9 mouse cellular contexts compared by ENCODE assay signal in genomic region chr5:66745996-66746681, GRCm38 (mm10). TPM values are rescaled to one million over a fixed set of nuclear protein-coding genes. Genes with fewer than 3 reads are reported as not detected.
DNase-seq lines count a peak whose midpoint lies in the region; ATAC-seq and TF ChIP-seq lines count a peak whose summit lies in the region.
"Had no signal": no experiment of that assay in that cellular context is flagged by ENCODE, and none has a peak within 500 bp of the region (broad histone marks: within the 10 kb centered on the region; RNA-seq: fewer than 3 reads in every experiment).

No protein-coding gene starts in this region.

- TF ChIP-seq EP300 in liver, embryonic 14.5 days (IDR thresholded peaks at IDR 0.05; ENCODE audit: low read depth): no peak

- TF ChIP-seq CTCF in spleen, adult 2 months (IDR thresholded peaks at IDR 0.05; ENCODE audit: extremely low read depth, insufficient read depth, insufficient read length, insufficient replicate concordance): no peak
- TF ChIP-seq CTCF in liver, embryonic 14.5 days (IDR thresholded peaks at IDR 0.05; ENCODE audit: low read depth): no peak

- no peaks in the 10 kb centered on the region for H3K4me1 ChIP-seq in spleen, adult 2 months (ENCODE audit: control insufficient read depth, insufficient read depth, insufficient read length)
- peaks cover 18% of the 10 kb centered on the region; the same call in 1 of the 2 replicates for H3K4me1 ChIP-seq in forebrain, embryonic 11.5 days (replicated peaks; ENCODE audit: control insufficient read depth, insufficient read depth, low read length)
- peaks cover 4 to 14% of the 10 kb centered on the region in 2 experiments; a peak in 3 of 4 replicates for H3K4me1 ChIP-seq in heart, embryonic 14.5 days (ENCODE audit: control insufficient read depth in 2 of 2, insufficient read depth in 2 of 2, low read length in 2 of 2)
- no peaks in the 10 kb centered on the region for H3K4me1 ChIP-seq in liver, embryonic 14.5 days (replicated peaks; ENCODE audit: control insufficient read depth in 2 of 2, insufficient read depth in 2 of 2, low read length in 1 of 2)

- peak overlapping the region; percentile 65 for H3K9ac ChIP-seq in forebrain, embryonic 11.5 days (ENCODE audit: low read length)
- peak overlapping the region; percentile 74 for H3K9ac ChIP-seq in heart, embryonic 14.5 days (ENCODE audit: low read length)
- H3K9ac ChIP-seq in liver, embryonic 14.5 days (replicated peaks): no peak overlapping the region

- peak overlapping the region; percentile 85 for H3K4me2 ChIP-seq in forebrain, embryonic 11.5 days (ENCODE audit: low read depth, low read length, severe bottlenecking)
- H3K4me2 ChIP-seq in heart, embryonic 14.5 days (ENCODE audit: low read length): peak overlapping the region; percentile 98
- H3K4me2 ChIP-seq in liver, embryonic 14.5 days (ENCODE audit: low read depth): peak overlapping the region; percentile 54

- 3% methylated on average over 42 of the region's 42 CpGs for WGBS in spleen, adult 2 months
- under 1% methylated on average over 42 of the region's 42 CpGs for WGBS in forebrain, embryonic 11.5 days
- WGBS in heart, embryonic 14.5 days: under 1% methylated on average over 42 of the region's 42 CpGs
- under 1% methylated on average over 41 of the region's 42 CpGs for WGBS in liver, embryonic 14.5 days (ENCODE audit: insufficient replicate concordance)

- H3K4me3 ChIP-seq in spleen, adult 2 months (ENCODE audit: extremely low read depth, insufficient read depth, insufficient read length): peak overlapping the region; percentile 35
- peak overlapping the region; percentile 54 for H3K4me3 ChIP-seq in forebrain, embryonic 11.5 days (ENCODE audit: low read depth, low read length)
- H3K4me3 ChIP-seq in heart, embryonic 14.5 days (ENCODE audit: control insufficient read depth in 1 of 2, insufficient read depth in 1 of 2, low read depth in 1 of 2, low read length in 2 of 2): peak overlapping the region; percentile 66 to 74
- peak overlapping the region; percentile 17 to 35; a peak in 3 of 4 replicates for H3K4me3 ChIP-seq in liver, embryonic 14.5 days (ENCODE audit: insufficient read depth in 1 of 2, low read depth in 2 of 2, low read length in 2 of 2)

- no peak overlapping the region for H3K27ac ChIP-seq in spleen, adult 2 months (ENCODE audit: insufficient read depth, low read length)
- H3K27ac ChIP-seq in forebrain, embryonic 11.5 days (ENCODE audit: low read depth, low read length): no peak overlapping the region
- H3K27ac ChIP-seq in heart, embryonic 14.5 days (replicated peaks in 1 of 2; ENCODE audit: control insufficient read depth in 1 of 2, insufficient read depth in 1 of 2, low read depth in 2 of 2, low read length in 2 of 2): peak overlapping the region; percentile 15 to 41; a peak in 2 of 4 replicates
- no peak overlapping the region for H3K27ac ChIP-seq in liver, embryonic 14.5 days

- H3K27me3 ChIP-seq in spleen, adult 2 months (ENCODE audit: control insufficient read depth, insufficient read depth, low read length): peaks cover 10% of the 10 kb centered on the region
- peaks cover 9% of the 10 kb centered on the region; the same call in 1 of the 2 replicates for H3K27me3 ChIP-seq in forebrain, embryonic 11.5 days (ENCODE audit: control insufficient read depth, insufficient read depth, low read length)
- peaks cover 49% of the 10 kb centered on the region for H3K27me3 ChIP-seq in heart, embryonic 14.5 days (ENCODE audit: control insufficient read depth, insufficient read depth, low read length)
- peaks cover 16% of the 10 kb centered on the region for H3K27me3 ChIP-seq in liver, embryonic 14.5 days (ENCODE audit: control insufficient read depth, insufficient read depth, low read length)
- H3K27me3 ChIP-seq: CH12.LX had no signal

- TF ChIP-seq POLR2A in spleen, adult 2 months (IDR thresholded peaks at IDR 0.05; ENCODE audit: low read depth, low read length): no peak

- H3K36me3 ChIP-seq in spleen, adult 2 months (ENCODE audit: control insufficient read depth, insufficient read depth, low read length): no peaks in the 10 kb centered on the region
- no peaks in the 10 kb centered on the region for H3K36me3 ChIP-seq in forebrain, embryonic 11.5 days (ENCODE audit: control insufficient read depth, insufficient read depth, low read length)
- H3K36me3 ChIP-seq in heart, embryonic 14.5 days (ENCODE audit: control insufficient read depth, insufficient read depth, low read length): no peaks in the 10 kb centered on the region
- no peaks in the 10 kb centered on the region for H3K36me3 ChIP-seq in liver, embryonic 14.5 days (replicated peaks; ENCODE audit: control insufficient read depth, insufficient read depth, low read depth)

- DNase-seq in spleen, adult 2 months (ENCODE audit: low read depth in 1 of 2, low spot score in 2 of 2): no peak
- DNase-seq in spleen, adult 18-20 months: no peak
- peak; percentile 82 for DNase-seq in forebrain, embryonic 11.5 days (ENCODE audit: low spot score)
- DNase-seq in kidney, postnatal 10 days: peak; percentile 63
- DNase-seq in liver, embryonic 14.5 days (ENCODE audit: low read depth in 3 of 3, low spot score in 3 of 3): no peak
- DNase-seq in ovary, postnatal 14 days (ENCODE audit: low spot score): peak; percentile 20
- DNase-seq in thymus, postnatal 25 days: no peak

- no peaks in the 10 kb centered on the region for H3K9me3 ChIP-seq in forebrain, embryonic 11.5 days (ENCODE audit: control insufficient read depth, low read length)
- no peaks in the 10 kb centered on the region for H3K9me3 ChIP-seq in heart, embryonic 14.5 days (ENCODE audit: control insufficient read depth, low read length)
- no peaks in the 10 kb centered on the region for H3K9me3 ChIP-seq in liver, embryonic 14.5 days (ENCODE audit: control insufficient read depth, low read length)

- peak; percentile 62 for ATAC-seq in forebrain, embryonic 11.5 days (replicated peaks; ENCODE audit: low FRiP score)
- ATAC-seq in heart, embryonic 14.5 days (ENCODE audit: insufficient number of reproducible peaks, insufficient read depth, low FRiP score, low read depth): no peak
- no peak for ATAC-seq in liver, embryonic 14.5 days (ENCODE audit: insufficient read depth)

RNA-seq across cellular contexts. Expression of gene Limch1, which starts 0.5 kb away (rescaled TPM):
- polyA plus RNA-seq in spleen, adult 2 months (2012; rRNA removed): 7.1 and 7.8 TPM in 2 replicates
- polyA plus RNA-seq in forebrain, embryonic 11.5 days (2014; fragmentation: Nextera tagmentation; extraction: Ambion mirVana): 39.2 and 41.7 TPM in 2 replicates
- 28.2 and 30.9 TPM in 2 replicates for polyA plus RNA-seq in heart, embryonic 14.5 days (2014; fragmentation: Nextera tagmentation; extraction: Ambion mirVana)
- 0.29 and 0.54 TPM in 2 replicates for polyA plus RNA-seq in liver, embryonic 14.5 days (2012; rRNA removed)
- 1.1 and 1.2 TPM in 2 replicates for polyA plus RNA-seq in liver, embryonic 14.5 days (2014; fragmentation: Nextera tagmentation; extraction: Ambion mirVana)

Comparison
In these comparisons a context has a peak if more than half of its experiments do, and no peak if none do; other contexts are left out.
1. DNase-seq: peak in forebrain, embryonic 11.5 days (single experiment), kidney, postnatal 10 days (single experiment) and ovary, postnatal 14 days (single experiment); none in spleen, adult 2 months (0 of 2), spleen, adult 18-20 months (0 of 2), liver, embryonic 14.5 days (0 of 3) and thymus, postnatal 25 days (single experiment).
2. H3K27ac ChIP-seq: peak in heart, embryonic 14.5 days (2 of 2); none in spleen, adult 2 months (single experiment), forebrain, embryonic 11.5 days (single experiment) and liver, embryonic 14.5 days (single experiment).
3. Peak in every context shown above with its lines, with median percentiles within 50 percentile points of each other: H3K4me3 ChIP-seq and H3K4me2 ChIP-seq.